Mouse (Mus musculus): ENCODE data around the gene Ptprt. TPM values are rescaled to one million over a fixed set of nuclear protein-coding genes. Genes with fewer than 3 reads are reported as not detected.

Ptprt gene
- polyA plus RNA-seq, 1 experiment: 1.1 TPM

DNA sequence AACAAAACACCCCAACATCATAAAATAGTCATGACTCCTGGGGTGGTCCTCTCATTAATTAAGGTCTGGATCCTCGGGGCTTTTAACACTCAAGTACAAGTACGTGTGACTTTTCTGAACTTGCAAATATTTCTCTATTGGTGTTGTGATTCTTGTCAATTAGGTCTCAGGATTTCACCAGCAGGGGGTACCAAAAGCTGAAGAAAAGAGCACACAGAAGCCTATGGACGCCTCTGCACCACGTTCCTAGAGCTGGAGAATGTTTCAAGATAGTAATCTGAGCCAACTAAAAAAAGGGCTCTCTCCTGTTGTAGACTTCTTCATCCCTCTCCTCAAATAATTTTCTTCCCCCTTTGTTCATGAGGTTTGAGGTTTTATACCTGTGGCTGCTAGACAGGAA, 1000.1 kb downstream of the Ptprt start:
- Histone ChIP-seq H3K27ac (ENCODE audit: control insufficient read depth, insufficient read depth, low read length) (no peak overlapping the region), H3K36me3 (ENCODE audit: control insufficient read depth, insufficient read depth, low read length) (no peaks in the 10 kb centered on the region), H3K4me1 (replicated peaks; ENCODE audit: control insufficient read depth, insufficient read depth, low read length) (no peaks in the 10 kb centered on the region), H3K27me3 (ENCODE audit: control insufficient read depth, insufficient read depth, low read length) (no peaks in the 10 kb centered on the region), H3K4me3 (ENCODE audit: control insufficient read depth, insufficient read depth, low read length) (no peak overlapping the region)
- DNase-seq: no peak
- WGBS: 33% methylated on average over 4 of the region's 4 CpGs
- no peak for TF ChIP-seq CTCF (IDR thresholded peaks at IDR 0.05; ENCODE audit: borderline replicate concordance, control insufficient read depth, extremely low read depth, insufficient read depth, low read length, poor library complexity)

DNA sequence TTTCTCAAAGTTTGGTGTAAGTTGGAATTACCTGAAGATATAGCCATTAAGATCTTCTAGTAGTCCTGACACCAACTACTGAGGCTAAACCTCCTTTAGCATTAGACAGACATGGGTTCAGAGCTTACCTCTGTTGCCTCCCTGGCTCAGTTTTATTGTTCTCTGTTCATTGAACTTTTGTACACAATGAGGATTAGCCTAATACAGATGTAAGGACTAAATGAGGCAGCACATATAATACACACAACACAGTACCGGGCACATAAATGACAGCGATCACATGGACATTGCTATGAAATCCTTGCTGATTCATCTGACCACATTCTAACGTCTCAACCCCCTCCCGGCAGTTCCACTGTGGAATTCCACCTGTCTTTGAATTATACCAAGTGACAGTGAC, 1003.9 kb downstream of the Ptprt start:
- H3K4me3 ChIP-seq (ENCODE audit: control insufficient read depth, insufficient read depth, low read length): no peak overlapping the region
- WGBS: 95% methylated on average over 4 of the region's 4 CpGs
- H3K36me3 ChIP-seq (ENCODE audit: control insufficient read depth, insufficient read depth, low read length): no peaks in the 10 kb centered on the region
- TF ChIP-seq POLR2A (IDR thresholded peaks at IDR 0.05; ENCODE audit: control insufficient read depth, extremely low read depth, insufficient read depth, low read length, poor library complexity) (no peak), CTCF (IDR thresholded peaks at IDR 0.05; ENCODE audit: borderline replicate concordance, control insufficient read depth, extremely low read depth, insufficient read depth, low read length, poor library complexity) (no peak)
- no peaks in the 10 kb centered on the region for H3K27me3 ChIP-seq (ENCODE audit: control insufficient read depth, insufficient read depth, low read length)
- H3K4me1 ChIP-seq (replicated peaks; ENCODE audit: control insufficient read depth, insufficient read depth, low read length): no peaks in the 10 kb centered on the region
- H3K27ac ChIP-seq (ENCODE audit: control insufficient read depth, insufficient read depth, low read length): no peak overlapping the region
- no peak for DNase-seq

DNA sequence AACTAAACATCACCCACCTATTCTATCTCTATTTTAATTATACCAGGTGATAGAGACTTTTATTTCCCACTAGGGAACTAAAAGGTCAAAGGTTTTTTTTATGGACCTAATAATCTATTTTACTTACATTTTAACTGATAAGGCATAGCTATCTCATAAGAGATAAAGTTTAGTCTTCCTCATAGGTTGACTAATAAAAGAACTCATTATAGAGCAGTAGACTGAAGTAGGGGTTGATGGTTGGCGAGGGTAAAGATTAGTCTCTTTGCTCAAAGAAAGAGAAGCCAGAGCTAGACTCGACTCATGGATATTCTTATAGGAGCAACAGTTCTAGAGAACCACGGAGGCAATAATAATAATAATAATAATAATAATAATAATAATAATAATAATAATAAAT, 1004.3 kb downstream of the Ptprt start:
- Histone ChIP-seq H3K27me3 (ENCODE audit: control insufficient read depth, insufficient read depth, low read length) (no peaks in the 10 kb centered on the region), H3K27ac (ENCODE audit: control insufficient read depth, insufficient read depth, low read length) (no peak overlapping the region), H3K4me3 (ENCODE audit: control insufficient read depth, insufficient read depth, low read length) (no peak overlapping the region), H3K36me3 (ENCODE audit: control insufficient read depth, insufficient read depth, low read length) (no peaks in the 10 kb centered on the region), H3K4me1 (replicated peaks; ENCODE audit: control insufficient read depth, insufficient read depth, low read length) (no peaks in the 10 kb centered on the region)
- no peak for DNase-seq
- 93% methylated on average over 3 of the region's 3 CpGs for WGBS
- no peak for TF ChIP-seq POLR2A (IDR thresholded peaks at IDR 0.05; ENCODE audit: control insufficient read depth, extremely low read depth, insufficient read depth, low read length, poor library complexity)
- no peak for TF ChIP-seq CTCF (IDR thresholded peaks at IDR 0.05; ENCODE audit: borderline replicate concordance, control insufficient read depth, extremely low read depth, insufficient read depth, low read length, poor library complexity)

DNA sequence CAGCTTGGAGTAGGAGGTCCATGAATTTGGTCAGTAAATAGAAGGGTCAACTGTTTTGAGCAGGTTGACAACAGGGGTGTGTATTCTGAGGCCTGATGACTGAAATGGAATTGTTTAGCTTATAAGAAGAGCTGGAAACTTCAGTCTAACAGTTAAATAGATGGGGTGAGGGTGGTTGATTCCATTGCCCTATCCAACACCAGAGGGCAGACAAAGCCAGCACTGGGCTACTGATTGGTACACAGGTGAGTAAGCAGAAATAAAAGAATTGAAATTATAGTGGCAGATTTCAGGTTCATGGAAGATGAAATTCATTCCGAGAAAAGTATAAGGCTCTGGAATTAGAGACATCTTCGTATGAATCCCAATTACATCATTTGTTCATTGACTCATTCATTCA, 1020.1 kb downstream of the Ptprt start:
- DNase-seq: no peak
- Histone ChIP-seq H3K4me3 (ENCODE audit: control insufficient read depth, insufficient read depth, low read length) (no peak overlapping the region), H3K4me1 (replicated peaks; ENCODE audit: control insufficient read depth, insufficient read depth, low read length) (no peaks in the 10 kb centered on the region), H3K27ac (ENCODE audit: control insufficient read depth, insufficient read depth, low read length) (no peak overlapping the region), H3K36me3 (ENCODE audit: control insufficient read depth, insufficient read depth, low read length) (no peaks in the 10 kb centered on the region), H3K27me3 (ENCODE audit: control insufficient read depth, insufficient read depth, low read length) (no peaks in the 10 kb centered on the region)
- 97% methylated on average over 2 of the region's 2 CpGs for WGBS
- no peak for TF ChIP-seq POLR2A (IDR thresholded peaks at IDR 0.05; ENCODE audit: control insufficient read depth, extremely low read depth, insufficient read depth, low read length, poor library complexity)
- no peak for TF ChIP-seq CTCF (IDR thresholded peaks at IDR 0.05; ENCODE audit: borderline replicate concordance, control insufficient read depth, extremely low read depth, insufficient read depth, low read length, poor library complexity)

DNA sequence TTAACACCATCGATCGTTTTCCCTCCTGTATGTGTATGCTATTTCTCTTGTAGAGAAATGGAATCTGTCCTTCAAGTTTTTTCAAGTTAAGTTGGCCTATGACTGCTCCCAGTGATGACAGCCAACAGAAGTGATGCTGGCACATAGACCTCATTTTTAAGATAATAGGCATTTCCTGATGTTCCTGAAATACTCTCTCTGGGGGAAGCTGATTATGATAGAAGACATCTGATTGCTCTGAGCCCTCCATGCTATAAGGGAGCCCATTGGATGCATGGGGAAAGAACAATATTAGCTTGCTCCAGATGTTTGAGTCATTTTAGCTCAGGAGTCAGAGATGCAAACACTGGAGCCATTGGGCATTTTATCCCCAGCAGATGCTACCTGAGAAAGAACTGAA, 1026.9 kb downstream of the Ptprt start:
- H3K4me1 ChIP-seq (replicated peaks; ENCODE audit: control insufficient read depth, insufficient read depth, low read length): no peaks in the 10 kb centered on the region
- no peaks in the 10 kb centered on the region for H3K27me3 ChIP-seq (ENCODE audit: control insufficient read depth, insufficient read depth, low read length)
- WGBS: 100% methylated on average over 2 of the region's 2 CpGs
- DNase-seq: no peak
- no peaks in the 10 kb centered on the region for H3K36me3 ChIP-seq (ENCODE audit: control insufficient read depth, insufficient read depth, low read length)
- TF ChIP-seq POLR2A (IDR thresholded peaks at IDR 0.05; ENCODE audit: control insufficient read depth, extremely low read depth, insufficient read depth, low read length, poor library complexity) (no peak), CTCF (IDR thresholded peaks at IDR 0.05; ENCODE audit: borderline replicate concordance, control insufficient read depth, extremely low read depth, insufficient read depth, low read length, poor library complexity) (no peak)
- no peak overlapping the region for H3K27ac ChIP-seq (ENCODE audit: control insufficient read depth, insufficient read depth, low read length)
- H3K4me3 ChIP-seq (ENCODE audit: control insufficient read depth, insufficient read depth, low read length): no peak overlapping the region

DNA sequence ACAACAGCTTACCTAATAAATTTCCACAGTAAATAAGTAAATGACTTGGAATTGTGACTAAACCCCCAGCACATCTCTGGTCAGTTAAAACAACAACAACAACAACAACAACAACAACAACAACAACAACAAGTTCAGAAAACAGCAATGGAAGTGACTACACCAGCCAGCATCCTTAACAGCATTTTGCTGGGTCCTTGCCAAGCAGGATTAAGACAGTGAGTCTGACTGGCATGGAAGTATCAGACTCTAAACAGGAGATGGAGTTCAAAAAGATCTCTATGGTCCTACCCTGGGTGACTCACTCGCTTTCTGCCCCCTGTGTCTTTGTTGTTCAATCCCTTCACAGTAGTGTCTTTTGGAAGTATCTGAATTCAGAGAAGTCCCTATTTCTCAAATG, 1035.1 kb downstream of the Ptprt start:
- H3K4me3 ChIP-seq (ENCODE audit: control insufficient read depth, insufficient read depth, low read length): no peak overlapping the region
- DNase-seq: no peak
- WGBS: 68% methylated on average over 1 of the region's 1 CpGs
- no peak overlapping the region for H3K27ac ChIP-seq (ENCODE audit: control insufficient read depth, insufficient read depth, low read length)
- H3K4me1 ChIP-seq (replicated peaks; ENCODE audit: control insufficient read depth, insufficient read depth, low read length): no peaks in the 10 kb centered on the region
- H3K36me3 ChIP-seq (ENCODE audit: control insufficient read depth, insufficient read depth, low read length): no peaks in the 10 kb centered on the region
- no peak for TF ChIP-seq POLR2A (IDR thresholded peaks at IDR 0.05; ENCODE audit: control insufficient read depth, extremely low read depth, insufficient read depth, low read length, poor library complexity)
- TF ChIP-seq CTCF (IDR thresholded peaks at IDR 0.05; ENCODE audit: borderline replicate concordance, control insufficient read depth, extremely low read depth, insufficient read depth, low read length, poor library complexity): no peak
- H3K27me3 ChIP-seq (ENCODE audit: control insufficient read depth, insufficient read depth, low read length): no peaks in the 10 kb centered on the region

DNA sequence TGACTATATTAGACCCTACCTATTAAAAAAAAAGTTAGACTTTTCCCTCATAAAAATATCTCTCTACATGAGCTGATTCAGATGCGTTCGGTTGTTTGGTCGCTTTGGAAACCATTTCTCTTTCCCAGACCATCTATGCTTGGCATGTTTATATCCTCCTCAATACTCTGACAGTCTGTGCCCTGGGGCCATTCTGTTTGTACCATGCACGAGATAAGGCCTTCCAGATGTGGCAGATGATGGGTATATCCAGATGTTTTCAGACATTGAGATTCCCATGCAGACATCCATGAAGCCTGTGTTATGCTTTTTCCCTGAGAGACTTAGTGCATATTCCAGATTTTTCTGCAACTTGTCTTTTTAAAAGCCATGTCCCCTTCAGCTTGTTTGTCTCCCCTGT, 1052.5 kb downstream of the Ptprt start:
- no peaks in the 10 kb centered on the region for H3K36me3 ChIP-seq (ENCODE audit: control insufficient read depth, insufficient read depth, low read length)
- no peak for DNase-seq
- 86% methylated on average over 4 of the region's 4 CpGs for WGBS

More for the DNA sequence above, 1052.5 kb downstream of the Ptprt start:
- Histone ChIP-seq H3K4me3 (ENCODE audit: control insufficient read depth, insufficient read depth, low read length) (no peak overlapping the region), H3K27me3 (ENCODE audit: control insufficient read depth, insufficient read depth, low read length) (no peaks in the 10 kb centered on the region), H3K27ac (ENCODE audit: control insufficient read depth, insufficient read depth, low read length) (no peak overlapping the region), H3K4me1 (replicated peaks; ENCODE audit: control insufficient read depth, insufficient read depth, low read length) (no peaks in the 10 kb centered on the region)
- no peak for TF ChIP-seq POLR2A (IDR thresholded peaks at IDR 0.05; ENCODE audit: control insufficient read depth, extremely low read depth, insufficient read depth, low read length, poor library complexity)
- no peak for TF ChIP-seq CTCF (IDR thresholded peaks at IDR 0.05; ENCODE audit: borderline replicate concordance, control insufficient read depth, extremely low read depth, insufficient read depth, low read length, poor library complexity)
